Mouse (Mus musculus): Measurements from ENCODE around the gene Tmem218. TPM values are rescaled to one million over a fixed set of nuclear protein-coding genes. Genes with fewer than 3 reads are reported as not detected.

The Tmem218 gene
- polyA plus RNA-seq, 1 experiment from 2014 or later = 15.8 TPM

DNA sequence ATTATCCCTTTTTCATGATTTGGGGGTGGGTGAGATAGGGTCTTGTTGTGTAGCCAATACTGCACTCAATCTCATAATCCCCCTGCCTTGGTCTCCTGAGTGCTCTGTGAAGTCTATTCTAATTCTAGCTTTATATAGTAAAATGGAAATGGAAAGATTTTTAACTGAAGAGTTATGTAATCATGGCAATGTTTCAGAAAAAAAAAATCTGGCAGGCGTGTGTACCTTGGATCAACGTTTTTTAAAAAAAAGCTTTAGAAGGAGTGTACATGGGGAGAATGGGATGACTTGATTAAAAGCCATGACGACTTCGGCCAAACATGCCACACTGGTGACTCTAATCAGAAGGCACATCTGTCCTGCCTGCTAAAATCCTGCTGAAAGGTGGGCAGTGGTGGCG is 20.6 kb upstream of the Tmem218 start:
- no peak for ATAC-seq
- ChIA-PET CTCF (interaction anchor here (0.7 kb wide), 1 partner anchor 43 kb away, joined by 3 read pairs; no protein-coding TSS in a partner anchor), POLR2A (no interaction called here)
- in situ Hi-C loops (cut with MboI; ENCODE audit: low pct_unique_long_range_greater_than_20kb) = no loop called here
- no peak for TF ChIP-seq CTCF (IDR thresholded peaks at IDR 0.05)
- H3K27me3 ChIP-seq = no peaks in the 10 kb centered on the region
- DNase-seq (ENCODE audit: low read depth, low spot score) = no peak

DNA sequence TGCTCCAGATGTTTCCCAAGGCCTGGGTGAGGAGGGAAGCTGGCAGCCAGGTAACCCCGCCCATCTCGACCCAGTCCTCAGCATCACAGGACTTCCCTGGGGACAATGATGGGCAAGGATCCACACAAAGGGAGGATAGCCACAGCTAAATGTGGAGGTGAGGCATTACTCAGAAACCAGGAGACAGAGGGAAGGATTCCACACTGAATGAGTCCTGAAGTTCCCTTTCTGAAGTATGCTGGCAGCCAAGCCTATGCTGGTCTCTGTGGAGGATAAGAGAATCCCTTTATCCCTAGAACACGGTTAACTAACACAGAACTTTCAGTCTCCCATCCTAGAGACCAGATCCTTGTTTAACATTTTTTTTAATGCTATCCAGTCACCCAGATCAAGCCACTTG is 20.0 kb upstream of the Tmem218 start:
- H3K27me3 ChIP-seq = no peaks in the 10 kb centered on the region
- no peak for TF ChIP-seq CTCF (IDR thresholded peaks at IDR 0.05)
- ATAC-seq (no peak), DNase-seq (ENCODE audit: low read depth, low spot score) (no peak)
- in situ Hi-C loops (cut with MboI; ENCODE audit: low pct_unique_long_range_greater_than_20kb) = no loop called here
- CTCF ChIA-PET = interaction anchor here (1.9 kb wide), 1 partner anchor 42 kb away, joined by 6 read pairs; no protein-coding TSS in a partner anchor
- POLR2A ChIA-PET = no interaction called here

DNA sequence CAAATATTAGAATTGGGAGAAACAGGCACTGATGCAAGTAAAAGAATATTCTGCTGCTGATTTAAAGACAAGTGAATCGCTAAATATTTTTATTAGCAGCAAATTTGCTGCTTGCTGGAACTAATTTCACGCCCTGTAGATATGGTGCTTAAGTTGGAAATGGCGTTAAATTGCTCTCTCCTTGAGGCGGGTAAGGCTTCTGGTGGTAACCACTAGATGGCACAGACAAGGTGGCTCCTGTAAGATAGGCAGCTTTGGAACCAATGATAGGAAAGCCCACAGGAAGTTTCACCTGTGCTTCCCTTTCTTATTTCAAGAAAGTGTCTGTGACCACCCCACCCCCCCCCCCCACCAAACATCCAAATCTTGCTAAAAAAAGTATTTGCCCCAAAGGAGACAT is 11.0 kb upstream of the Tmem218 start:
- no peaks in the 10 kb centered on the region for H3K27me3 ChIP-seq
- ChIA-PET CTCF (interaction anchor here (1.1 to 1.7 kb wide), 4 partner anchors 10 to 32 kb away, joined by 3 to 4 read pairs (median 4); partner anchors contain the start of gene Tmem218), POLR2A (interaction anchor here (1.7 kb wide), 1 partner anchor 11 kb away, joined by 7 read pairs; the partner anchor contains the start of gene Tmem218)
- ATAC-seq (no peak), DNase-seq (ENCODE audit: low read depth, low spot score) (no peak)
- in situ Hi-C loops (cut with MboI; ENCODE audit: low pct_unique_long_range_greater_than_20kb) = no loop called here
- TF ChIP-seq CTCF (IDR thresholded peaks at IDR 0.05) = no peak

DNA sequence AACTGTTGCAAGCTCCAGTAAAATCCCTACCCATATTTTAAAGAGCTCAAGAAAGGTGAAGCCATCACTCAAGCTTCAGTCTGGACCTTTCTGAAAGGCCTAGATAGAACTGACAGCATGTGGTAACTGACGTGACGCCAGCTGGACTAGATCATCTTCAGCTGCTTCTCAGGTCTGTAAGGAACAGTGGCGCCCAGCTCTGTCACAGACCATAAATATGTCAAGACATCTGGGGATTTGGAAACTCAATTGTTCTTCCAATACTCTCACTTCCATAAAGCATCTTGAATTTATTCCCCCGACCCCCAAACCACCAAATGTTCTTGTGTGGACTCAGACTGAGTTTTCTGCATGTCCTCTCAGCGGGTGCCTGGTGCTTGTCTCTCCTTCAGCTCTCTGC is 7.6 kb upstream of the Tmem218 start:
- in situ Hi-C loops (cut with MboI; ENCODE audit: low pct_unique_long_range_greater_than_20kb) = no loop called here
- H3K27me3 ChIP-seq = no peaks in the 10 kb centered on the region
- ATAC-seq = no peak
- DNase-seq (ENCODE audit: low read depth, low spot score) = no peak
- POLR2A ChIA-PET = no interaction called here
- CTCF ChIA-PET = interaction anchor here (0.8 to 1.1 kb wide), 3 partner anchors 10 to 20 kb away, joined by 3 to 4 read pairs (median 4); no protein-coding TSS in a partner anchor
- no peak for TF ChIP-seq CTCF (IDR thresholded peaks at IDR 0.05)

DNA sequence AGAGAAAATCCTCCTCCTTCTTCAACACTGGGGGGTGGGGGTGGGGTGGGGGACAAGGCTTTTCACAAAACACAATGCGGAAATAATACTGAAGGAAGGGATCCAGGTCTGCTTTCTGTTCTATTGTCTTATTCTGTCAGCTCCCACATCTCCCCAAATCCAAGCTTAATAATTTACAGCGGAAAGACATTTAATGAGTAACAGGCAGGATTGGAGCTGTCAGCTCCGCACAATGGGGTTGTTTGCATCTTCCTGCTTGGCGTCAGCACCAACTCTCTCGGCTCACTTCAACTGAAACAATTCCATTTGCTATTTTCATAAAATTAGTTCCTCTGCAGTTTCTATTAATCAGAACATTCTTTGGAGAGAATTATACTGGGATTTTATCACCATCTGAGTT is 4.1 kb upstream of the Tmem218 start:
- H3K27me3 ChIP-seq = no peaks in the 10 kb centered on the region
- peak; percentile 41 for DNase-seq (ENCODE audit: low read depth, low spot score)
- no peak for ATAC-seq
- no peak for TF ChIP-seq CTCF (IDR thresholded peaks at IDR 0.05)
- ChIA-PET CTCF (interaction anchor here (1.2 to 1.9 kb wide), 3 partner anchors 9 to 26 kb away, joined by 4 to 7 read pairs (median 4); no protein-coding TSS in a partner anchor), POLR2A (interaction anchor here (1.4 kb wide), 1 partner anchor 12 kb away, joined by 3 read pairs; no protein-coding TSS in a partner anchor)
- in situ Hi-C loops (cut with MboI; ENCODE audit: low pct_unique_long_range_greater_than_20kb) = no loop called here

DNA sequence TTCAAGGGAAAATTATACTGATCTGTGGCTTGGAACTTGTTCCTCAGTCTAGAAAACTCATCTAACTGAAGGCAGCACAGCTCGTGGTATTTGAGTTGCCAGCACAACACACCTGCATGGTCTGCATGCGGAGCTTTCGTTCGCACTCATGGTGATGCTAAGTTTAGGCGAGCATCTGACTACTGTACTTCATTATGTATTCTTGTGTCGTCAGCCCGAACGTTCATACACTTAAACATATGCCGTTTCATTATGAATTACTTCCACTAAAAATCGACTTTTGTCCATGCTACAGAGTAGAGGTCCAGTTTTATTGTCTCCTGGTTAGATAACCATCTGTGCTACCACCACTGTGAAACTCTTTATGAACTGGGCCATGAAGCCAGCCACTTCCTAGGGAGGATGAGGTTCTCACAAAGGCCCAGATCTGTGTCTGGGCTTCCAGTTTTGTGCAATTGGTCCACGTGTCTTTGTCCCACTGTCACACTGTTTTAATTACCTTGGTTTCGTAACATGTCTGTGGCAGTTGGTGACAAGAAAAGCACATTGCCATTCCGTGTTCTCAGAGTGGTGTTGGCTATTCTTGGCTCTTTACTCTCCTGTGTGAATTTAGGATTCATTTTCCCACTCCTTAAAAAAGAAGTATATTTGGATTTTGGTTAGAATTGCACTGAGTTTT is 5.2 kb downstream of the Tmem218 start:
- H3K27me3 ChIP-seq = no peaks in the 10 kb centered on the region
- ChIA-PET POLR2A (no interaction called here), CTCF (interaction anchor here (1.0 to 2.4 kb wide), 3 partner anchors 9 to 13 kb away, joined by 3 to 7 read pairs (median 4); no protein-coding TSS in a partner anchor)
- DNase-seq (ENCODE audit: low read depth, low spot score) (no peak), ATAC-seq (no peak)
- in situ Hi-C loops (cut with MboI; ENCODE audit: low pct_unique_long_range_greater_than_20kb) = no loop called here
- TF ChIP-seq CTCF (IDR thresholded peaks at IDR 0.05) = no peak

DNA sequence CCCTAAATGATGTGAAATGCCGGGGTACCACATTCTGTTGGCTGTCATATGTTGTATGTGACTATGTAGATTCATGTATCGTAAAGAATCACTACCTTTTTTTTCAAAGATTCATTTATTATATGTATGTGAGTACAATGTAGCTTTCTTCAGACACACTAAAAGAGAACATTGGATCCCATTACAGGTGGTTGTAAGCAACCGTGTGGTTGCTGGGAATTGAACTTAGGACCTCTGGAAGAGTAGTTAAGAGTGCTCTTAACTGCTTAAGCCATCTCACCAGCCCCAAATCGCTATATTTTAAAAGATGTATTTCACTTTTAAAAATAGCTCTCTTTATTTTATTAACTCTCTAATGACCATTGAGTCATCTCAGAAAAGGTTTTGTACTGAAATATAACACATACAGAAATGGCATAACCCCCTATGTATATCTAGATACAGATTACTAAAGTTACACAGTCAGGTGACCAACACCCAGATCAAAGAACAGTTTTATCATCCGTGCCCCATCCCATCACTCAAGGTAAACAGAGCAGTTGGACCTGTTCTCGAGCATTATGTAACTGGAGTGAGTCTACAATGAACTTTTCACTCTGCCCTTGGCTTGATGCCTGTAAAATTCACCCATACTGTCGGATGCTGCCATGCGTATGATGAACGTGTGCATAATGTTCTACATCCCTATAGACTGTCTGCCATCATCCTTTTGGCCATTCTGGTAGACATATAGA is 6.5 kb downstream of the Tmem218 start:
- ATAC-seq = no peak
- in situ Hi-C loops (cut with MboI; ENCODE audit: low pct_unique_long_range_greater_than_20kb) = no loop called here
- ChIA-PET CTCF (interaction anchor here (1.0 to 2.4 kb wide), 2 partner anchors 10 to 15 kb away, joined by 3 to 7 read pairs; no protein-coding TSS in a partner anchor), POLR2A (no interaction called here)
- no peaks in the 10 kb centered on the region for H3K27me3 ChIP-seq
- TF ChIP-seq CTCF (IDR thresholded peaks at IDR 0.05) = no peak
- no peak for DNase-seq (ENCODE audit: low read depth, low spot score)

GRCm38 (mm10) chr9:37220755-37221154 is 12.7 kb downstream of the Tmem218 start:
- H3K27me3 ChIP-seq = no peaks in the 10 kb centered on the region
- ChIA-PET POLR2A (no interaction called here), CTCF (interaction anchor here (0.6 to 1.2 kb wide), 4 partner anchors 9 to 24 kb away, joined by 3 to 4 read pairs (median 3); no protein-coding TSS in a partner anchor)
- in situ Hi-C loops (cut with MboI; ENCODE audit: low pct_unique_long_range_greater_than_20kb) = no loop called here
- DNase-seq (ENCODE audit: low read depth, low spot score) = no peak
- no peak for ATAC-seq
- TF ChIP-seq CTCF (IDR thresholded peaks at IDR 0.05) = no peak

GRCm38 (mm10) chr9:37225581-37225980 is 17.6 kb downstream of the Tmem218 start:
- DNase-seq (ENCODE audit: low read depth, low spot score) (no peak), ATAC-seq (no peak)
- ChIA-PET POLR2A (no interaction called here), CTCF (interaction anchor here (1.0 kb wide), 1 partner anchor 13 kb away, joined by 3 read pairs; no protein-coding TSS in a partner anchor)
- no peaks in the 10 kb centered on the region for H3K27me3 ChIP-seq
- no peak for TF ChIP-seq CTCF (IDR thresholded peaks at IDR 0.05)
- in situ Hi-C loops (cut with MboI; ENCODE audit: low pct_unique_long_range_greater_than_20kb) = loop anchor here (5.0 kb wide), 1 partner anchor 48 kb away; no protein-coding TSS in a partner anchor

- in situ Hi-C loops (cut with MboI; ENCODE audit: low pct_unique_long_range_greater_than_20kb) = loop anchor here (5.0 kb wide), 2 partner anchors 53 to 263 kb away; no protein-coding TSS in a partner anchor
- H3K27me3 ChIP-seq = no peaks in the 10 kb centered on the region
- TF ChIP-seq CTCF (IDR thresholded peaks at IDR 0.05) = peak; percentile 92
- ChIA-PET POLR2A (interaction anchor here (0.7 kb wide), 1 partner anchor 50 kb away, joined by 3 read pairs; no protein-coding TSS in a partner anchor), CTCF (interaction anchor here (0.6 to 2.3 kb wide), 28 partner anchors 8 to 259 kb away, joined by 3 to 13 read pairs (median 4); partner anchors contain the start of gene Tmem218)
- DNase-seq (ENCODE audit: low read depth, low spot score) (no peak), ATAC-seq (peak; percentile 64)
Observed at GRCm38 (mm10) chr9:37229880-37230325, 21.9 kb downstream of the Tmem218 start.

All from Patski (cell line).